Mouse (Mus musculus) heart, postnatal 4 days (tissue): ENCODE data around the gene Arrdc4. TPM values are rescaled to one million over a fixed set of nuclear protein-coding genes. Genes with fewer than 3 reads are reported as not detected.

Experiments used
- DNase-seq: peaks from one replicate; pipeline ENCODE4 v3.0.0; 2021
- total RNA-seq, 2 experiments: library from RNA; stranded (reverse); gene quantifications; 2 replicates each; pipeline ENCODE4 v1.2.3; 2021

Gene Arrdc4
- total RNA-seq, 2 experiments from 2014 or later = 11.4 to 12.2 TPM

- no peak for DNase-seq
Observed at GRCm38 (mm10) chr7:68709319-68709573, 39.8 kb downstream of the Arrdc4 start.

- DNase-seq = no peak
Observed at GRCm38 (mm10) chr7:68708563-68709318, 40.3 kb downstream of the Arrdc4 start.

- no peak for DNase-seq
Observed at GRCm38 (mm10) chr7:68705162-68705561, 43.9 kb downstream of the Arrdc4 start.

GRCm38 (mm10) chr7:68697313-68697712 lies 51.7 kb downstream of the Arrdc4 start:
- no peak for DNase-seq

- no peak for DNase-seq
Observed at GRCm38 (mm10) chr7:68696908-68697307, 52.1 kb downstream of the Arrdc4 start.

GRCm38 (mm10) chr7:68696446-68696845 lies 52.6 kb downstream of the Arrdc4 start:
- no peak for DNase-seq

GRCm38 (mm10) chr7:68692731-68693130 lies 56.3 kb downstream of the Arrdc4 start:
- no peak for DNase-seq

GRCm38 (mm10) chr7:68691454-68691853 lies 57.6 kb downstream of the Arrdc4 start:
- DNase-seq = no peak

- no peak for DNase-seq
Observed at GRCm38 (mm10) chr7:68687140-68687611, 61.9 kb downstream of the Arrdc4 start.
